Mouse (Mus musculus) skeletal muscle tissue, adult 2 months (tissue): Measurements from ENCODE around the gene Ndufb3.
"Not testable (repeated sequence)": the region's sequence is repeated elsewhere in the genome, so short reads cannot be mapped to it uniquely, and the experiment has no call there.

Experiments used
- DNase-seq: peaks from one replicate; pipeline ENCODE4 v3.0.0-alpha.2; 2012; ENCODE audit warnings: low read depth, low spot score

Gene Ndufb3

DNA sequence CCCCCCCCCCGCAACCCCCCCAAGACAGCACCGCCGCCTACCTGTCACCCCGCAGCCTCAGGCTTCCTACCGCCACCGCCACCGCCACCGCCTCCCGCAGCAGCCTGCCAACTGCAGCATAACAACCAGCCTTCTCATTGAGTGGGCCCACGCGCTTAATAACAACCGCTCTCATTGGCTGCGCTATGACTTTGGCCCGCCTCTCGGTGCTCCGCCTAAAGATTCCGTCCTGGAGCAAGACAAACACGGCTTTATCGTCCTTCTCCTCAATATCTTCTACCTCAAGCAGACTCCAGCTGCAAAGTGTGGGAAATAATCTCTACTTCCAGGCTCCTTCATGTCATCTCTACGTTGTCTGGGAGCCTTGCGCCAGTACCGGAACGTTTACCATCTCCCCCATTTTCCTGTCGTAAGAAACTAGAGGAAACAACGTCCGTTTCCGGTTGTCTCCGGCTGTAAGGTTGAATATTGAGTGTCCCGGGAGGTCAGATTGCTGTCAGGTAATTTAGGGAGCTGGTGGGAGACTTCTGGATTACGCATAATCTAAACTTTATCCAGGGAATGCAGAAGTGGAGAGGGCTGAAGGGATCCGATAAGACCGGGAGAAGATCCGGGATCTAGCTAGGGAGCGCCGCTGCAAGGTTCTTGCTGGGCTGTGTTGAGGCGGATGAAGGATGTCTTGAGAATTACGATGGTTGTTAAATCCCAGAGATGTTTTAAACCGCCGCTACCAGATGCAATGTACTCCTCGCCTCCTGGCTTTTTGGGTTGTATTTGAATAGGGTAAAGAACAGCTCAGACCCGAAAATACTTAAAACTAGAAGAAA, at the start of gene Ndufb3, which contains the start of gene Fam126b:
Gene Ndufb3 (plus strand): TSS at position 214 of the 827 bp plus-strand sequence.
Gene Fam126b (minus strand): TSS at position 153 of the 827 bp plus-strand sequence.
- DNase-seq: peak; percentile 87

DNA sequence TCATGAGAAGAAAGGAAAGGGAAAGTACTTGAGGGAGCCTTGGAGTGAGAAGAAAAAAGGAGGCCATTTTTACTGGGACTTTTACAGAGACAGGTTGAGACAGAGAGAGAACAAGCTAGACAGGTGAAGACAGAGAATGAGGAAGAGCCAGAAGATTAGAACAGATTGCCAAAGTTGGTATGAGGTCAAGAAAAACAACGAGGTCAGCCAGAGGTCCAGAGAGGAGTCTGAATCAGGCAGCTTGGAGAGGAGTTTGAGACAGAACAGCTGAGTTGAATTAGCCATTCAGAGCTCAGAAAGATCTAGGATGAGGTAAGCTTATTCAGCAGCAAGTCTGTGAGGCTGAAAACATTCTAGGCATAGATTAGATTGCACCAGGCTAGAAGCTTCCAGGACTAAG, 44.8 kb upstream of the Ndufb3 start:
- no peak for DNase-seq

DNA sequence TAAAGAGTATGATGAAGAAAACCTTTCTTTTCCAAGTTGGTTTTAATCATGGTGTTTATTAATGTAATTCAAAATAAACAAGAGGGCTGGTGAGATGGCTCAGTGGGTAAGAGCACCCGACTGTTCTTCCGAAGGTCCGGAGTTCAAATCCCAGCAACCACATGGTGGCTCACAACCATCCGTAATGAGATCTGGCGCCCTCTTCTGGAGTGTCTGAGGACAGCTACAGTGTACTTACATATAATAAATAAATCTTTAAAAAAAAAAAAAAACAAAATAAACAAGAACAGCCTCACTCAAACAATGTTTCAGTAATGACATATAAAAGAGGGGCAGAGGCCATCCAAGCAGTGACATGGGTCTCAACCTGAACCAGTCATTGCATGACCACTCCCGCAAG, 25.8 kb upstream of the Ndufb3 start:
- not testable (repeated sequence) for DNase-seq

DNA sequence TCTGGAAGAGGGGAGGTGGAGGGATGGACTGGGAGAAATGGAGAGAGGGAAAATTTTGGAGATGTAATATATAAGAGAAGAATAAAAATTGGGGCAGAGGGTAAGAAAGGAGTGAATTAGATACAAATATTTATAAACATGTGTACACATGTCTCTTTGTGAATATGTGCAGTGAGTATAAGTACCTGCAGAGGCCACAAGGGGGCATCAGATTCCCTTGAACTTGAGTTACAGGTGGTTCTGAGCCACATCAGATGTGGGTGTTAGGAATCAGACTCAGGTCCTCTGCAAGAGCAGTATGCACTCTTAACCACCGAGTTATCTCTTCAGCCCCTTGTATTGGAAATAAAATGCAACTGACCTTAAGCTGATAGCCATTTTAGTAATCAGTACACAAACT, 23.7 kb upstream of the Ndufb3 start:
- peak; percentile 6 for DNase-seq

DNA sequence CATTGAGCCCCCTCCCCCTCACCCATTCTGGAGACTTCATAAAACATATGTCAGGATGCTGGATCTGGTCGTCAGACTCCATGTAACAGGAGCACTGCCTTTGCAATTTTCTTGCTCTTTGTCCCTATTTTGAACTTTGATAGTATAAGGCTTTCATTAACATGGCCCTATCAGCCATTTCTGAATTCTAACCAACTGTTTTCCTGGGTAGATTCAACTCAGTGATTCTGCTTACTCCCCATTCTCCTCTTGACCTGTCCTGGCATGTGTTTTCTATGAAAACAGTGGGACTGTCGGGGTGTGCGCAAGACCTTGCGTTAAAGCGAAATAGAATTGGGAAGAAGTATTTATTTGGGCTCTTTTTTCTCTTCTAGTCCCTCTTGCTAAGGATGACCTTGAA, 21.2 kb upstream of the Ndufb3 start:
- no peak for DNase-seq

DNA sequence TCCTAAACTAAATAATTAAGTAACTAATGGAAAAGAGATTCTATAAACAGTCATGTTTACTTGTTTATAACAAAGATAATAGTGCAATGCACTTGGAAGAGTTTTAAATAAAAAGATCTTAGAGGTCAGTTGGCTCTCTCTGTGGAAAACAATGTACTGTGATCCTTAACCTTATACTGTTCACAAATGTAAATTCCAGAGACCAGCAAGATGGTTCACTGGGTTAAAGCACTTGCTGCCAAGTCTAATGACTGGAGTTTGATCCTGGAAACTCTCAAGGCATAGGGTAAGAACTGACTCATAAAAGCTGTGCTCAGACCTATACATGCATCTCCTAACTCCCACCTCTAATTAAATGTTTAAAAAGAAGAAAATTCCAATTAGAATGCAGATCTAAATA, 19.6 kb upstream of the Ndufb3 start:
- DNase-seq: no peak

DNA sequence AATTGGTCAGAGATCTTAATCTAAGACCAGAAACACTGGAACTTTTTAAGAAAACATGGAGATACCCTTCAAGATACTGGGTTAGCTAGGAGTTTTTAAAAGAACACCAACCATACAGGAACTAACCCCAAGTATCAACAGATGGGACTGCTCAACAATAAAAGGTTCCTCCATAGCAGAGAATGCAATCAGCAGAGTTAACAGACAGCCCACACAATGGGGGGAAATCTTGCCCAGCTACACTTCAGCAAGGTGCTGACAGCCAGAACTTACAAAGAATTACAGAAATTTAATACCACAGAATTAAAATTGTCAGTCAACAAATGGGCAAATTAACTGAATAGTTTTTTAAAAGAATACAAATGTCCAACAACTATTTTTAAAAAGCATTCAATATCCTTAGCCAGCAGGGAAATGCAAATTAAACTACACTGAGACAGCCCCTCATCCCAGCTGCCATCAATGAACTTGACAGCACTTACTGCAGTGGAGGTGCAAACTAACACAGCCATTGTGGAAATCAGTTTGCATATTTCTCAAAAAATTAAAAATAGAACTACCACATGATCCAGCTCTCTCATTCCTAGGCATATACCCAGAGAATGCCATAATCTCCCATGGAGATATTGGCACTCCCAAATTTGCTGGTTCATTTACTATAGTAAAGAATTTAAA, 17.6 kb upstream of the Ndufb3 start:
- no peak for DNase-seq

DNA sequence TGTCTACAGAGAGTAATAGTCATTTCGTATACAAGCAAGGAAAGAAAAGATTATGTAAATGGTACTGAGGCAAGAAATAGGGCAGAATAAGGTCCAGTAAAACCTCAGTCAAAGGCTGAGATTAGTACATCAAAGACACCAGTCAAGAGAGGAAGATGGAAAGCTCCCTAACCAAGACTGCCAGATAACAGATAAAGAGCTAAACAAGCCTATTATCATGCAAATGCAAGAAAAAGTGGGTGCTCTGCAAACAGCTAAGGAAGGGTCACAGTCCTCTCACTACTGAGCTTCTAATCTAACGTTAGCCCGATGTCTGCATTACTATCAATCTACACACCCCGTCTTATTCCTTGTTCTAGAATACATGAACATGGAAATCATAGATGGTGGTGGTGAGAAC, 15.7 kb upstream of the Ndufb3 start:
- no peak for DNase-seq

DNA sequence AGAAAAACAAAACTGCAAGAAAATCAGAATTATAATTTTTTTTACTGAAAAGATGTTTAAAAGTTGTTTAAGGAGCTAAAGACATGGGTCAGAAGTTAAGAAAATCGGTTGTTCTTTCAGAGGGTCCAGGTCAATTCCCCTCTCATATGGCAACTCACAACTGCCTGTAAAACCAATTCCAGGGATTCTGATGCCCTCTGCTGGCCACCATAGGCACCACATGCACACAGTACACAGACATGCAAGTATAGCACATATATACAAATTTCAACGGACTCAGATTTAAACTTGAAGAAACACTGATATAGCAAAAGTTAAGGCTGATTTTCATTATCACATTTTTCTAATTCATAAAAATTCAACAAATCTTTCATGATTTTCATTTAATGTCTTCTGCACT, 7.0 kb upstream of the Ndufb3 start:
- DNase-seq: no peak

DNA sequence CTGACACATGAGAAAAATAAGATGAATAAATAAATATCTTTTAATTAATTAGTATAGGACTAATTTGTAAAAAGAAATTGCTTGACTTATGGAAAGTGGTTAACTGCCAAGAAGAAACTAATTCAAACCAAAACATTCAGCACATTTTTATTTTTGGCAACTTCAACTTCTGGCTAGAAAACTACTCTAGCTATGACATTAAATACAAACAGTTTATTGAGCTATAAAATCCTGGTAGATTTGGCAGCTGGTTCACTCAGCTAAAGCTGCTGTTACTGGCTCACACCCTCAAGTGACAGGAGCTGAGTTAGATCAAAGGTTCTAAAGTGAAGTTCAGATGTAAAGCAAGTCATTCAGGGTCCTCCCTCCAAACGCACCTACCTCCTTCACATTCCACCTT, 3.6 kb upstream of the Ndufb3 start:
- no peak for DNase-seq

DNA sequence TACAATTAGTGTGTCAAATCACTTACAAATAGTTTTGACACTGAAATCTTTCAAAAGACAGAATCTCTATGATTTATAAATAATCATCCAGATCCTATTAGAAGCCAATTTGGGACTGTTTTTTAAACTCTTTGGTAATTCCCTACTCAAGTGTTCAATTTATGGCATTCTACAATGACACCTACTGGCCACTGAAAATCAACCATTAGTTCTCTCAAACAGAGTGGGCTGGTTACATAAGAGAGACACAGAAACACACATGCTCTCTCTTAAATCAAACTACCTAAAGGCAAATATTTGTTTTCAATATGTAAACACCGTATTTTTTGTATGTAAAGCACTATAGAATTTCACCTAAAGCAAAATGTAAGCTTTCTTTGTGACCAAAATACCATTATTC, 1.9 kb upstream of the Ndufb3 start:
- no peak for DNase-seq

DNA sequence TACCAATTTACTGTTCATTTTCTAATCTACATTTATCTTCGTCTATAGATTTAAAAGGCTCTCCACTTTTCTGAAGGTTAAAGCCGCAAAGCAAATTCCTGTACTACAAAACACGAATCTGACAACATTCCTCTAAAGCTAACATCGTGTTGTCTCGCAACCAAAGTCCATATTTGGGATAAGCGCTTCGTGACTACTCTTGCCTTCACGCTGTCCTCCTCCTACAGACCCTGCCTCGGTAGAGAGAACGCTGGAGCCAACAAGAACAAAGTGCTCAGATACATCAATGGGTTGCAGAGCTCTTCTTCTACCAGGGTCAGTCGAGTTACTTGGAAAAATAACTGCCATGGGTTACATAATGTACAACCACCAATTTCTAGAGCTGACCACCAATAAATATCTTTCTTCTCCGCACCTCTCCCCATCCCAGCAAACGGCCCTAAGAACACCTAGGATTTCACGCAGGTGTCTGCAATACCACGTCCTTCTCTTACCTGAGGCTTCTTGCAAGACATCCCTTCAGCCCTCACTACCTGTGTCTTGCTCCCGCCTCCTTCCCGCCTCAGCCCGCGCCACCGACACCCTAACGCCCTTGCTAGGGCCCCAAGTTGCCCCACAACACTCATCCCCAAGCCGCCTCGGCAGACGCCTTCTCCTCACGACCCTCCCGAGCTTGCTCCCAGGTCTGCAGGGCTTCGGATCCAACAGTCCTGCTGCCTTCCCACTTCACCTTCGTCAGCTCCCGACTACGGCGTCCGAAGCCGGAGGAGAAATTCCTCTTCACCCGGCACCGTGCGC, 612 bp upstream of the Ndufb3 start:
- DNase-seq: no peak

DNA sequence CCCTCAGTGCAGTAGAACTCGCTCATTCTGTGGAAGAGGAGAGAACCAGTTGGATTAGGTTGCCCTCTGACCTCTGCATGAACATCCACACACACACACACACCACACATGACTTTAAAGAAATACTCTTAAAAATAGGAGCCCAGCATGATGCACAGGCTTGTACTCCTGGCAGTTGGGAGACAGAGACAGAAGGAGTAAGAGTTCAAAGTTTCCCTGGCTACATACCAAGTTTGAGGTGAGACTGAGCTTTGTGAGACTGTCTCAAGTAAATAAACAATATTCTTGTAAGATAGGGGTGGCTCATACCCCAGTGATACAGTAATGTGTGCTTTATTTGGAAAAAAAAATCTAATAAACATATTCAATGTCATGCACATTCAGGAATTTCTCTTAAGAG, 1.3 kb downstream of the Ndufb3 start:
- DNase-seq: no peak

DNA sequence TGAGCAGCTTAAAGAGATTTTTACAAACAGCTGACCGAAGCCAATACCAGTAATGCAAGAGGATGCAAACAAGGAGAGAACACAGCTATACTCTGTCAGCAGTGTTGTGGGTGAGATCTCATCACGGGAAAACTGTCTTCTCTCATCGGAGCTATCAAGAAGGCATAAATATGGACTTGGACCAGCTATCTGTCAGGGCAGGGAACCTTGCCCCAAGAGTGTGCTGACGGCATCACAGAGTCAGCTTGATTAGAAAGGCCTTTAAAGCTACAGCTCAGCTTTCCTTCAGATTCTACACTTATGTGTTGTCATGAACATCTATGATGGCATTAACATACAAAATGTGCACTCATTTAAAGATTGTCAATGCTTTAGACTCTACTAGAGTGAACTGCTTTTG, 16.5 kb downstream of the Ndufb3 start:
- no peak for DNase-seq

DNA sequence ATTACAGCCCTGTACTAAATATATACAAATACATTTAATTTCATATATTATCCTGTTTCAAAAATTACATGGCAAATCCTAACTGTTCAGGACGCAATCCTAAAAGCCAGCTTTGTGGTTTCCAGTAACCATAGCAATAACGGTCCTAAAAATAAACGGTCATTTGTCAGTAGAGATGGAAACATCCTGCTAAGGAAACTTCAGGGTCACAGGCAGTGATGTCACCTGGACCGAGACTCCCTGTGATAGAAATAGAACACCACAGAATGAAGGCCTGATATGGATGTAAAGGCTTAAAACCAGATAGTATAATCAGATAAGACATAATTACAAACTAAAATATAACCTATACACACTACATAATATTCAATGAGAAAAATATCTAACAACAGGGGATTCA, 17.6 kb downstream of the Ndufb3 start:
- DNase-seq: no peak

DNA sequence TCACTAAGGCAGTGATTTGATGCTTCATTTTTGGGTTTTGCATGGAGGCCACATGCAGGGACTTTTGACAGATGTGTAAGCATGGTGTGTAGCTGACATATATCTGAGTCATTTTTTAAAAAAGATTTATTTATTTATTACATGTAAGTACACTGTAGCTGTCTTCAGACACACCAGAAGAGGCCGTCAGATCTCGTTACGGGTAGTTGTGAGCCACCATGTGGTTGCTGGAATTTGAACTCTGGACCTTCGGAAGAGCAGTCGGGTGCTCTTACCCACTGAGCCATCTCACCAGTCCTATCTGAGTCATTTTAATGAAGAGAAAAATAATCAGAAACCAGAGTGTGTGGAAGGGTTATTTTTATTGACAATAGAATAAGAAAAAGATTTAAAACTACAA, 23.4 kb downstream of the Ndufb3 start:
- not testable (repeated sequence) for DNase-seq

DNA sequence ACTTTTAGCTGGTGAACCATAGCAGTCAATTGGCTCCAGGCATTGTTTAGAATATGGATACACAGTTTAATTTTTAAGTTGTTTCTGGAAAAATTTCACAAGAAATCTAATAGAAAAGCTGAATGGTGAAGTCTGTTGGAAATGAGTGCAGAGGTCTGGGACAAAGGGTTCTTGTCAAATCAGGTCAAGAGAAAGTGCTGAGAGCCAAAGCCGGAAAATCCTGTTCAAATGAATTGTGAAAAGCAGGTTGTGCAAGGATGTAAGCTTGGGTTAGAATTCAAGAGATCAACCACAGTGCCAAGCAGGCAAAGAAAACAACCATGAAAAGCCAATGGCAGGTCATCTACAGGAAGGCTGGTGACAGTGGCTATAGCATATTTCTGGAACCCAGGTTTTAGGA, 24.0 kb downstream of the Ndufb3 start:
- DNase-seq: no peak

DNA sequence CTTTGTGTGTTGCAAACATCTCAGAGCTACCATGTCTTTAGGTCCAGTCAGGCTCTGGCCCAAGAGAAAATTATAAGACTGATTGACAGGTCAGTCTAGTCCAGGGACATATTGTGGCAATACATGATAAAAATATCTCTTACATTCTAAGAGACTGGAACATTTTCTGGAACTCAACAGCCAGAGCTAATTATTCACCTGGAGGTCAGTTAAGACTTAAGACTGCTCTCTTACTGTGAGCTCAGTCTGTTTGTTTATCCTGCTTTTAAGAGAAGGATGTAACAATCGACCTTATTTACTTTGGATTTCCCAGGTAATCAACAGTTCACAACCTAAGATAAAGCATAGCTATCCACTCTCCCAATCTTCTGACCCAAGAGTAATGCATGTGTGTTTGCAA, 24.4 kb downstream of the Ndufb3 start:
- no peak for DNase-seq

DNA sequence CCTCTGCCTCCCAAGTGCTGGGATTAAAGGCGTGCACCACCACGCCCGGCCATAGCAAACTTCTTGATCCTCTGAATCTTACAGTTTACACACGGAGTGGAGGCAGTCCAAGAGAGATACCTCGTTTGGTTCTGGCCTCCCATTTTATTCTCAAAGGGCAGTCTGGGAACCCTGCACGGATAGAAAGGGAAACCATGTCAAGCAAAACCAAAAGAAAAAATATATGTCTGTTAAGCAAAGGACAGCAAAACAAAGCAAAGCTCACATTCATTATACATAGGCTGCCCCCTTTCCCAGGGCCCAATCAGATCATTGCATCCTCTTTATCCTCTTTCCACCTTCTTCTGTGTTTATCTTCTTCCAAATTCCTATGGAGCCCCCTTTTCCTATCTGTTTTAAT, 27.6 kb downstream of the Ndufb3 start:
- no peak for DNase-seq

DNA sequence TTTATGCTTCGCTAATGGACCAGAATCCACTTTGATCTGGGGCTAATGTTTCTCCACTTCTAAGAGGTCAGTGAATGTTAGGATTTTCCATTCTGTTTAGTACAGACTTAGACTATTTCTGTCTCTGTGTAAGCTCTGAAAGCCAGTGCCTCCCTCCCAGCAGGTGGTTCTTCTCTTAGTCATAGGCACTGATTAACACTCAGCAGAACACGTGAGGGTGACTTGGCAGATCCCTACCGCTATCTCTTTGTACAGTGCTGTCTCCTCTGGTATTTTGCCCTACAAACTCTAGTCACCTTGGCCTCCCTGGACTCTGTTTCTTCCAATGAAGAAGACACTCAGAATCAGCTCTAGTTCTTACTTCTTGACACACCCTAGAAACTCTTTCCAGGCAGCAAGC, 28.2 kb downstream of the Ndufb3 start:
- DNase-seq: no peak

DNA sequence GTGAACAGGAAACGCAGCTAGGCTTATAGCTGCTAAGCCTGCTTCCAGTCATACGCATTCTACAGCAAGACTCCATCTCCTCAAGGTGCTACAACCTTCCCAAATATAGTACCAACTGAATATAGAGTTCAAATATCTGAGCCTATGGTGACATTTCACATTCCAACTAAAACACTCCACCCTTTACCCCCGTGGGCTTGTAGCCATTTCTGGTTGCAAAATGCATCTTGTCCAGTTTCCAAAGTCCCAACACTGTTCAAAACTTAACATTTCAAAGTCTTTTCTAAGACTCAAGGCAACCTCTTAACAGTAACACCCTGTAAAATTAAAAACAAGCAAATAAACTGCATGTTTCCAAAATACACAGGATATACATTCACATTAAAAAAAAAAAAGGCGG, 29.0 kb downstream of the Ndufb3 start:
- no peak for DNase-seq

DNA sequence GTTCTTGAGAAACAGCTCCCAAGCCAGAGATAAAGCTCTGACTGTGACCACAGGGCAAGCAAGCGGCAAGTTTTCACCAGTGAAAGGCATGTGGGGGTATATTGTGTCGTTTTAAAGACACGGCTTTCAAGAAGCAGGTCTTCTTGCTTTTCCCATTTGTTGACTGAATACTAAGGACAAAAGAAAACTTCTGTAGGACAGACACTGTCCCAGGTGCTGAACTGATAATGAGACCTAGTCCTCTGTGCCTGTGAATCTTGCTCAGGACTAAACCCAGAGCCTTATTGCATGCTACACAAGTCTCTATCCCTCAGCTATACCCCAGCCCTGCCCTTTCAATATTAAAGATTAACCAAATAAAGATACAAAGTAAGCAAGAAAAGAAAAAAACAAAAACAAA, 30.0 kb downstream of the Ndufb3 start:
- DNase-seq: no peak
